Mouse (Mus musculus) 3134 (cell line): ENCODE results near the gene Fance.

Experiments used
- DNase-seq: peaks from one replicate; pipeline ENCODE4 v3.0.0-alpha.2; 2011; ENCODE audit warnings: low spot score; ENCODE audit not compliant: insufficient read length; ENCODE audit errors: extremely low read depth

Gene Fance

DNA sequence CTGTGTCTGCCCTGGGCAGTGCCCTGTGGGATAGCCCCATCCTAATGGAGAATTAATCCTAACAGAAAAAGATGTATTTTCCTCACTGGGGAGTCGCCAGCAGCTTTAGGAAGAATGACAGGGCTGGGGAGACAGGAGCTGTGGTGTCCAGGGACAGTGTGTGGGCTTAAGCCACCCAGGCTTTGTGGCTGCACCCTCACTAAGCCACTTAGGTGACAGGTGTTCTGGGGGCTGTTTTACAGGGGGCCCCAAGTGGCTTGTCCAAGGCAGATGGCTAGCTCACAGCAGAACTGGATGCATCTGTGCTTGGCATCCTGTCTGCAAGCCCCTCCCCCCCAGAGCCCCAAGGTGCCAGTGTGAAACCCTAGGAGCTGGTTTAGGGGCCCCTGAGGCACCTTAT is 58.6 kb downstream of the Fance start:
- DNase-seq: no peak

DNA sequence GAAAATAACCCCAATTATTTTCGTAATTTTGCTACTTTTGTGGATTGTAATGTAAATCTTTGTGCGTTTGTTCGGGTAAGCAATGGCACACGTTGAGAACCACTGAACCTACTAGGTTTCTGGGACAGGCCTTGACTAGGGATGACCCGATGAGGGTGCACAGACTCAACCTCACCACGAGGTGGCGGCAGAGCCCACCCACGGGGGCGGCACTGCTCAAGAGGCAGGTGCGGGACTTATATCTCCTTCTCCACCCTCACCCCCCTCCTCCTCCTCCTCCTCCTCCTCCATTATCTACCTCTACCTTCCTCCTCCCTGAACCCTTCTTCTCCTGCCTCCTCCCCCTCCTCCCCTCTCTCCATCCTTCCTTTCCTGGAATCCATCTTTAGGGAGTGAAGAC is 60.5 kb downstream of the Fance start:
- peak; percentile 67 for DNase-seq

DNA sequence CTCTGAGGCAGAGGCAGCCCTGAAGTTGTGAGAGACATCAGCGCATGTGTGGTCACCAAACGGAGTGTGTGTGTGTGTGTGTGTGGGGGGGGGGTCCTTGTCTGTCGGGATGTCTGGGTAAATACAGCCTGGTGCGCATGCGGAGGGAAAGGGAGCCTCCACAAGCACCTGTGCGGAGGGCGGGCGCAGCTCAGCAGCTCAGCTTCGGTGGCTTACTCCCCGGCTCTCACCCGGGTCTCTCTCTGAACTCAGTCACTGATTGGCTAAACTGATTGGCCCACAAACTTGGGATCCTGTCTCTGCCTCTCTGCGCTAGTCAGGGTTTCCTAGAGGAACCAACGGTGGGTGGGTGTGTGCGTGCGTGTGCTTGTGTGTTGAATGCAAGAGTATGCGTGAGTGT is 61.2 kb downstream of the Fance start:
- no peak for DNase-seq

DNA sequence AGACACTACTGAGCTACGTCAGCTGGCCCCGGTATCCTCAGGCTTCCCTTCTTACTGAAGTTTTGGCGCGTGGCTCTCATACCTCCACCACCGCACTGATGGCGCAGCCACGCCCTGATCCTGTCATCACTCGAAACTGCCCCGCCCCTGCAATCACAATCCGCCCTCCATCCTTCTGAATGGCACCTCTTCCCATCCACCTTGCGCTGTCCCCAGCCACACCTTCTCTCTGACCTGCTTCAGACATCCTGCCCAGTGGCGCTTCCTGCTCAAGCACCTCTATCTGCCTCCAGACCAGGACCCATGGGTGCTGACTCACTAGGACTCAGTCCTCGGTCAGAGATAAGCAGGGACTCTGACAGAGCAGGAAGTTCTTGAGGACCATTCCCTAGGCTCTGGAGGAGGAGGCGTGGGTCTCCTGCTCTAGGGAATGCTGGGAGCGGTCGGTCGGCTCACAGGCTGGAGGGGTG is 62.3 kb downstream of the Fance start:
- DNase-seq: peak; percentile 68
